In the genomic region with DNA sequence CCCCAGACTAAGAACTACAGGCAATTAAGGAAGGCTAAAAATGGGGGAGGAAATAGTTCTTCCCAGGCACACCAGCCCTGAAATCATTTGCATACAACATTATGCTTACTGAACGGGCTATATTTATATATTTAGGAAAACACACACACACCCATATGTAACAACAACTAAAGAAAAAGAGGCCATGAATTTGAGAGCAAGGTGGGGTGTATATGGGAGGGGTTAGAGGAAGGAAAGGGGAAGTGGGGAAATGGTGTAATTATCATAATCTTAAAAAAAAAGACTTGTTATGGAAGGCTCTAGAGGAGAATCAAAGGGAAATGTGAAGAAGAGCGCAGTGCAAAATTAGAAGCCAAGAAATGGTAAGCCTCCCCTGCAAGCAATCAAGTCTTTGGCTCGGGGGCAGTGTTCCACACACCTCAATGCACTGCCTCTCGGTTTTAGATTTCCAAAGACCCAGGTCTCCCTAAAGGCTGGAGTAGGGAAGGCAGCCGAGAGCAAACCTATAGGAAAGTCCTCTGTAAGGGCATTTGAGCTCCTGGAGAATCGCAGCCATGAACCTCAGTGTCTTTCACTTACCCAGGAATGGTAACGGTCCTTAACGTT, we compare ENCODE assay signal across 8 mouse cellular contexts. TPM values are rescaled to one million over a fixed set of nuclear protein-coding genes. Genes with fewer than 3 reads are reported as not detected.
DNase-seq lines count a peak whose midpoint lies in the region; ATAC-seq and TF ChIP-seq lines count a peak whose summit lies in the region.

No protein-coding gene starts in this region.

- TF ChIP-seq POLR2A in liver, adult 2 months (IDR thresholded peaks at IDR 0.05; ENCODE audit: extremely low read depth, insufficient read depth, low read length): no peak

- H3K36me3 ChIP-seq in liver, adult 2 months (ENCODE audit: control insufficient read depth, insufficient read depth, low read length): peaks cover 29% of the 10 kb centered on the region
- no peaks in the 10 kb centered on the region for H3K36me3 ChIP-seq in embryonic facial prominence, embryonic 11.5 days (replicated peaks; ENCODE audit: control insufficient read depth, insufficient read depth, low read depth, low read length)
- no peaks in the 10 kb centered on the region for H3K36me3 ChIP-seq in intestine, postnatal 0 days (ENCODE audit: control insufficient read depth, insufficient read depth)
- H3K36me3 ChIP-seq in neural tube, embryonic 15.5 days: no peaks in the 10 kb centered on the region; the same call in 1 of the 2 replicates

- peak overlapping the region; percentile 61 for H3K4me2 ChIP-seq in embryonic facial prominence, embryonic 11.5 days (ENCODE audit: low read depth, low read length)
- H3K4me2 ChIP-seq in intestine, postnatal 0 days (replicated peaks; ENCODE audit: low read depth): peak overlapping the region; percentile 78
- peak overlapping the region; percentile 70 for H3K4me2 ChIP-seq in neural tube, embryonic 15.5 days

- DNase-seq in liver, adult 2 months (ENCODE audit: extremely low read depth, low read depth, low spot score): peak; percentile 37
- no peak for DNase-seq in liver
- no peak for DNase-seq in embryonic facial prominence, embryonic 11.5 days (ENCODE audit: low spot score)
- DNase-seq in gastrocnemius, adult 18-20 months (ENCODE audit: low spot score): no peak
- DNase-seq in frontal cortex, postnatal 14 days (ENCODE audit: low spot score in 2 of 2): no peak
- no peak for DNase-seq in B cell, adult 2 months

- TF ChIP-seq CTCF in liver, adult 2 months (IDR thresholded peaks at IDR 0.05; ENCODE audit: low read depth, low read length): no peak
- no peak for TF ChIP-seq CTCF in intestine, postnatal 0 days (IDR thresholded peaks at IDR 0.05; ENCODE audit: low read depth)

- H3K27me3 ChIP-seq in liver, adult 2 months (ENCODE audit: control insufficient read depth, insufficient read depth, low read length): no peaks in the 10 kb centered on the region
- no peaks in the 10 kb centered on the region for H3K27me3 ChIP-seq in embryonic facial prominence, embryonic 11.5 days (ENCODE audit: control insufficient read depth, insufficient read depth, low read length)
- no peaks in the 10 kb centered on the region for H3K27me3 ChIP-seq in intestine, postnatal 0 days (replicated peaks; ENCODE audit: control insufficient read depth, insufficient read depth, low read length)
- H3K27me3 ChIP-seq in neural tube, embryonic 15.5 days (replicated peaks): no peaks in the 10 kb centered on the region

- H3K27ac ChIP-seq in liver, adult 2 months (replicated peaks; ENCODE audit: insufficient read depth, low read depth, low read length): peak overlapping the region; percentile 96
- H3K27ac ChIP-seq in embryonic facial prominence, embryonic 11.5 days (replicated peaks; ENCODE audit: low read depth, low read length): 0 out of 2 replicates have a peak overlapping the region, but pooled peaks have one; percentile 35
- peak overlapping the region; percentile 31; the same call in 1 of the 2 replicates for H3K27ac ChIP-seq in intestine, postnatal 0 days (ENCODE audit: low read depth, low read length)
- peak overlapping the region; percentile 89 for H3K27ac ChIP-seq in neural tube, embryonic 15.5 days (replicated peaks)

- no peaks in the 10 kb centered on the region for H3K9me3 ChIP-seq in embryonic facial prominence, embryonic 11.5 days (replicated peaks; ENCODE audit: control insufficient read depth, low read length)
- H3K9me3 ChIP-seq in intestine, postnatal 0 days (ENCODE audit: control insufficient read depth): no peaks in the 10 kb centered on the region
- H3K9me3 ChIP-seq in neural tube, embryonic 15.5 days (replicated peaks): no peaks in the 10 kb centered on the region

- H3K4me1 ChIP-seq in liver, adult 2 months (ENCODE audit: control insufficient read depth, insufficient read depth, low read length): peaks cover 13% of the 10 kb centered on the region
- no peaks in the 10 kb centered on the region for H3K4me1 ChIP-seq in embryonic facial prominence, embryonic 11.5 days (ENCODE audit: control insufficient read depth, insufficient read depth, low read length)
- peaks cover 4% of the 10 kb centered on the region for H3K4me1 ChIP-seq in intestine, postnatal 0 days (replicated peaks; ENCODE audit: control insufficient read depth, insufficient read depth, low read length)
- H3K4me1 ChIP-seq in neural tube, embryonic 15.5 days: peaks cover 42% of the 10 kb centered on the region

- H3K4me3 ChIP-seq in liver, adult 2 months (ENCODE audit: insufficient read depth, low read depth, low read length): peak overlapping the region; percentile 63
- H3K4me3 ChIP-seq in embryonic facial prominence, embryonic 11.5 days (ENCODE audit: low read depth, low read length): peak overlapping the region; percentile 77
- H3K4me3 ChIP-seq in intestine, postnatal 0 days (ENCODE audit: low read depth, low read length): peak overlapping the region; percentile 84
- peak overlapping the region; percentile 85 for H3K4me3 ChIP-seq in neural tube, embryonic 15.5 days (replicated peaks)

- H3K79me2 ChIP-seq in liver, adult 2 months (ENCODE audit: control insufficient read depth, insufficient read depth, low read length): peaks cover 18% of the 10 kb centered on the region; the same call in 1 of the 2 replicates

- WGBS in liver, adult 2 months: 3% methylated on average over 8 of the region's 8 CpGs
- 16% methylated on average over 8 of the region's 8 CpGs for WGBS in embryonic facial prominence, embryonic 11.5 days
- WGBS in intestine, postnatal 0 days: 12% methylated on average over 8 of the region's 8 CpGs
- WGBS in neural tube, embryonic 15.5 days: 15% methylated on average over 8 of the region's 8 CpGs

- peak overlapping the region; percentile 86 for H3K9ac ChIP-seq in liver, adult 2 months (ENCODE audit: low read depth, low read length)
- peak overlapping the region; percentile 71 for H3K9ac ChIP-seq in embryonic facial prominence, embryonic 11.5 days (replicated peaks; ENCODE audit: low read length)
- peak overlapping the region; percentile 28 for H3K9ac ChIP-seq in intestine, postnatal 0 days (ENCODE audit: low read depth, low read length)
- peak overlapping the region; percentile 64 for H3K9ac ChIP-seq in neural tube, embryonic 15.5 days (replicated peaks)

- peak; percentile 35 for ATAC-seq in embryonic facial prominence, embryonic 11.5 days (replicated peaks; ENCODE audit: insufficient number of reproducible peaks, low FRiP score, low TSS enrichment, low read depth)
- no peak for ATAC-seq in intestine, postnatal 0 days
- ATAC-seq in neural tube, embryonic 15.5 days (ENCODE audit: low FRiP score): peak; percentile 32

RNA-seq across cellular contexts. Expression of gene Nmt1, which starts 0.3 kb away (rescaled TPM):
- 16.8 and 23.9 TPM in 2 replicates for total RNA-seq in liver, adult 2 months (2014; rRNA removed)
- 34.1 and 34.3 TPM in 2 replicates for polyA plus RNA-seq in liver, adult 2 months (2012; rRNA removed)
- polyA plus RNA-seq in embryonic facial prominence, embryonic 11.5 days (2014; fragmentation: Nextera tagmentation; extraction: Ambion mirVana): 48.6 and 49.6 TPM in 2 replicates
- polyA plus RNA-seq in intestine, postnatal 0 days (2015; fragmentation: Nextera tagmentation; extraction: Ambion mirVana): 58.4 and 63.1 TPM in 2 replicates
- polyA plus RNA-seq in neural tube, embryonic 15.5 days (2015; fragmentation: Nextera tagmentation; extraction: Ambion mirVana): 33.8 and 39.3 TPM in 2 replicates
- 10 to 100 TPM; 48.5 to 48.7 TPM for total RNA-seq in gastrocnemius, adult 18-20 months (2021)

RNA-seq across cellular contexts. Expression of gene Dcakd, which starts 0.5 kb away (rescaled TPM):
- total RNA-seq in liver, adult 2 months (2014; rRNA removed): 23.9 and 30.9 TPM in 2 replicates
- 45.8 and 46.3 TPM in 2 replicates for polyA plus RNA-seq in liver, adult 2 months (2012; rRNA removed)
- polyA plus RNA-seq in embryonic facial prominence, embryonic 11.5 days (2014; fragmentation: Nextera tagmentation; extraction: Ambion mirVana): 273 and 276 TPM in 2 replicates
- 40.4 and 45.9 TPM in 2 replicates for polyA plus RNA-seq in intestine, postnatal 0 days (2015; fragmentation: Nextera tagmentation; extraction: Ambion mirVana)
- 149 and 153 TPM in 2 replicates for polyA plus RNA-seq in neural tube, embryonic 15.5 days (2015; fragmentation: Nextera tagmentation; extraction: Ambion mirVana)
- total RNA-seq in gastrocnemius, adult 18-20 months (2021): 10 to 100 TPM; 15.2 to 20.3 TPM

Comparison
In these comparisons a context has a peak if more than half of its experiments do, and no peak if none do; other contexts are left out.
1. H3K27ac ChIP-seq: peak in every context shown above with its lines; median percentile 96 in liver, adult 2 months; 89 in neural tube, embryonic 15.5 days; 35 in embryonic facial prominence, embryonic 11.5 days; 31 in intestine, postnatal 0 days.
2. H3K9ac ChIP-seq: peak in every context shown above with its lines; median percentile 86 in liver, adult 2 months; 71 in embryonic facial prominence, embryonic 11.5 days; 64 in neural tube, embryonic 15.5 days; 28 in intestine, postnatal 0 days.